Mouse (Mus musculus) T-helper 2 cell (primary cell): Measurements from ENCODE around the gene Col5a1.

Experiments
- in situ Hi-C: fragments of 300-600 bp; cut with MboI, MseI; formaldehyde crosslinking; loops from one replicate; pipeline ENCODE4 v1.15.1; 2025; ENCODE audit warnings: high pct_unique_total_duplicates

The Col5a1 gene

DNA sequence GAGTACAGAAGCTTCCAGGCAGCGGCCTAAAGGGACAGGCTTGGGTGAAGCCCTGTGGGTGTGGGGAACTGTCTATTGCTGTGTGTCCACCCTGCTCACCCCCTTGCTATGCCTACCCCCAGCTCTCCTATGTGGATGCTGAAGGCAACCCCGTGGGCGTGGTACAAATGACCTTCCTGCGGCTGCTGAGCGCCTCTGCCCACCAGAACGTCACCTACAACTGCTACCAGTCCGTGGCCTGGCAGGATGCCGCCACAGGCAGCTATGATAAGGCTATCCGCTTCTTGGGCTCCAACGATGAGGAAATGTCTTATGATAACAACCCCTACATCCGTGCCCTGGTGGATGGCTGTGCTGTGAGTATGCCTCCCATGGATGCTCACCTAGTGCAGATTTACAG lies 146.2 kb downstream of the Col5a1 start:
- in situ Hi-C loops, result no loop called here

DNA sequence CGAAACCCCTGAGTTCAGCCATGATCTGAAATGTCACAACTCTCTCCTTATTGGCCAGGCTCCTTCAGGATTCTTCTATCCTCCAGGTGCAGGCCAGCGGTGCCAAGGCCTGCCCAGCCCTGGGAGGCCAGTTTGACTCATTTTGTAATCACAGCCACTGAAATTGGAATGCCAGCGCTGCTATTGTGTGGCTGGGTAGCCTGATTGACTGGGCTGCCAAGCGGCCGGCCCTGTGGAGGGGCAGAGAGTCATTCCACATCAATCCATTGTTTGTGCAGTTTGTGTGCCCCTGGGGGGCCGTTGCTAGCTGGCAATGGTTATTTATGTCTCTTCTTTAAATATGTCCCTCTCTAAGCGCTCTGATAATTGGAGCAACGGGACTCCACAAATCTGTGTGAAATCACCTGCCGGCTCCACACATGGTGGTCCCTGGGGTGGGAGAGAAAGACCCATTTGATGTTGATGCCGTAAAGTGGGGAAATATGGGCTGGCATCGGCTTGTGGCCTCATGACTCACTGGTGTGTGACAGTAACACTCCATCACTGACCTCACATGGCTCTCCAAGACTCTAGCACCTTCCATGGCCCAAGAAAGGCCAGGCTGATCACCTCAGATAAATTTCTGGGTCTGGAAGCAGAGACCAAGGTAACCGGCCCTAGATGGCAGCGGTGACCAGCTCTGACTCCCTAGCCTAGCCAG lies 147.9 kb downstream of the Col5a1 start:
- in situ Hi-C loops, result no loop called here

DNA sequence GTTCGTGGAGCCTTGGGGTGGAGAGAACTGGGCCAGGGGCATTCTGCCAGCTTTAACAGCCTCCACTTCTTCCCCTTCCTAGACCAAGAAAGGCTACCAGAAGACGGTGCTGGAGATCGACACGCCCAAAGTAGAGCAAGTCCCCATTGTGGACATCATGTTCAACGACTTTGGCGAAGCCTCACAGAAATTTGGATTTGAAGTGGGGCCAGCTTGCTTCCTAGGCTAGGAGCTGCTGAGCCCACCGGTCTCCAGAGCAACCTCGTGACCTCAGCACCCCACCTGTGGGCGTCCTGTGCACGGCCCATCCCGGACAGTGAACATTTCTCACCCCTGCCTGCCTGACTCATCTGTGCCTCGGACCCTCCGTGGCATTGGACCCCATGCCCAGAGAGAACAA lies 150.6 kb downstream of the Col5a1 start:
- in situ Hi-C loops, result no loop called here

DNA sequence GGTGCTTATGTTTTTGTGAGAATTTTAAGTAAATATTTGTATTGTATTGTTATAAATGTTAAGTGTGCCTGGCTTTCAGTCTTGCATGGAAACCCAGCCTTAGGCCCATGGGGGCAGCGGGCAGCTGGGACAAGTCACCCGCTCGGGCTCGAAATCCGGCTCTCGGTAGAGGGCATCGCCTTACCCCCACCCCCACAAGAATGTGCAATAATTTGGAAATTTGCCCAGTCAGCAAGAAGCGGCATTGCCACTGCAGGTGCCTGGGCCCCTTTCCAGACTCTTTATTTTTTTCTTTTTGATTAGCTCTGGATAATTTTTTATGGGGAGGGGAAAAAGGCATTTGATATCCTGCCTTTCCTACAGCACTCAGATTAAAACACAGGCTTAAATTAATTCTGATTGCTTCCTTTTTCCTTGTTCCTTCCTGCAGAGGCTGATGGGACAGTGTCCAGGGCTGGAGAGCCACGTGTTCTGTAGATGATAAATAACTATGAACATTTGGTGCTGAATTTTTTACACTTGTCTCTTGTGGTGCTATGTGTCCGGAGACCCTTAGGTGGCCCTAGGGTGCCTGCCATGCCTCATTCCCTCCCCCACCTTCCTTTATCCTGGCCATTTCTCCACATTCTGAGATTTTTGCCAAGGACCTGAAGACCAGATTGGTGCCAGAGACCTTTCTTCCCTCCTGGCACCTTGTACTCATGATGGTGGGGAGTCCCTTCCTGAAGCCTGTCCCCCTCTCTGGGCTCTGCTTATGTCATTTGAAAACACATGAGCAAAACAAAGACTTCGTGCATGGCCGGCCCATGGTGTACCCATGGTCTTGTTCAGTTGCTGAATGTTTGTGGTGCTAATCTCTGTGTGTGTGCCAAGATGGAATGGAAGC lies 151.5 kb downstream of the Col5a1 start:
- in situ Hi-C loops, result no loop called here

DNA sequence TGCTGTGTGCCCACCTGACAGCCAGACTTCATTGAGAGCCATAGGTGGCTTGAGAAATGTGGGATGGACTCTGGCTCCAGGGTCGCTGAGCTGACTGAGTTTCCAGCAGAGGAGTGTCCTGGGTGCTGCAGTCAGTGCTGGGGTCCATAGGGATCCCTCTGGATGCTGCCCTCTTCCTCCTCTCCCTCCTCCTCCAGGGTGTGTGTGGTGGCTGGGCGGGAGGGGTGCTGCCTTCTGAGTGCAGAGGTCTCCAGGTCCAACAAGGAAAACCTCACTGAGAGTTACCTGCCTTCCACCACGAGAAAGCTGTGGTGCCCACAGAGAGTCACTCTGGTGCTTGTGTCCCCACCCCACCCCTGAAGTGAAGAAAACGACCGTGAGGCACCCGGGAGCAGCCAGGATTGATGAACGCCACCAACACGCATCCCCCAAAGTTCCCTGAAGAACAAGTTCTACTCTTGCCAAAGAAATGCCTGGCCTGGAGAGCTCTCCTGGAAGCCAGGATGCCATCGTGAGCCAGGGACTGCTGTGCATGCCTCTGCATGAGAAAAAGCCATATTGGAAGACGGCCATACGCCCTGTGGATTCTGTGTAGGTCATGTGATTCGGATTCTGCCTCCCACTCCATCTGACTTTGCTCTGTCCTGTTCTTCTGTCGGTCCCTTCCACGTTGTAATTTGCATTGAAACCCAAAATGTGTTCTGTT lies 152.3 kb downstream of the Col5a1 start:
- in situ Hi-C loops, result no loop called here

DNA sequence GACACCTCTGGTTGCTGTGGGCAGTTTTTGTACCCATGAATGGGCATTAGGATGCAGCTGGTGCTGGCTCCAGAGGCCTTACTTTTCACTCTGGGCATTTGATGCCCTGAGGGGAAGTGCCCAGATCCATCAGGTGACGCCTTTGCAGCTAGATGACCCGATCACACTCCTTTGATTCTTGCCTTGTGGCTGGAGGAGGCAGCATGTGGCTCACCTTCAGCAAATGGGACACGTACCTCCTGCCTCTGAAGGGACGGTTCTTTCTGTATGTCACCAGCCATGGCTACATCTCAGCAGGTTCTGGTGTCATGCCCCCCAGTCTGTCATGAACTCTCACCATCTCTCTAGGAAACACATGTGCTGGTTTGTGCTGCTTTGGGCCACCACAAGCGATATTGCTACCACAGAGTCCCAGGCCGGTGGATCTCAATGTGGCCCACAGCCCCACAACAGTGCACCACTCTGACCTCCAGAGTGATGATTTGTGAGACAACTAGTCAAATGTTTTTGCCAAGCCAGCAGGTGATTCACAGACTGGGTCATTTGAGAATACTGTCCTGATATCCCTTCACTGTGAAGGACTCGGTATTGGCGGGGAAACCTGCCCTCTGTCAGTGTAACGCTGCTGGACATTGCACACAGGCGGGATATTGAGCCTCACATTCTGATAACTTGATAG lies 153.6 kb downstream of the Col5a1 start:
- in situ Hi-C loops, result no loop called here

DNA sequence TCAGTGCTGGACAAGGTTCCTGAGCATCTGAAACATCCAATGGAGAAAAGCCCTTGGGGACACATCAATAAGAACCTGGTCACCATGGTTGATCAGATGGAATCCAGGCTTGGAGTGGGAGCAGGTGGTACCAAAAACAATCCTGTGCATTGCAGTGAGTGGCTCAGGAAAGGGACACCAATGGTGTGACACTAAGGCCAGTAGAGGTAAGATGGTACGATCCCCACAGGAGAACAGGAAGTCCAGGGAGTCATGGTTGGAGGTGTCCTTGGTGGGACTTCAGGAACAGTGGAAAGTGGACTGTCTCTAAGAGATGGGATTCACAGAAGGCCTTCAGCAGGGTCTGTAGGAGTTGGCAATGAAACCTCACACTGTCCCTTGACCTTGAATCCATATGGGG lies 154.2 kb downstream of the Col5a1 start:
- in situ Hi-C loops, result no loop called here

DNA sequence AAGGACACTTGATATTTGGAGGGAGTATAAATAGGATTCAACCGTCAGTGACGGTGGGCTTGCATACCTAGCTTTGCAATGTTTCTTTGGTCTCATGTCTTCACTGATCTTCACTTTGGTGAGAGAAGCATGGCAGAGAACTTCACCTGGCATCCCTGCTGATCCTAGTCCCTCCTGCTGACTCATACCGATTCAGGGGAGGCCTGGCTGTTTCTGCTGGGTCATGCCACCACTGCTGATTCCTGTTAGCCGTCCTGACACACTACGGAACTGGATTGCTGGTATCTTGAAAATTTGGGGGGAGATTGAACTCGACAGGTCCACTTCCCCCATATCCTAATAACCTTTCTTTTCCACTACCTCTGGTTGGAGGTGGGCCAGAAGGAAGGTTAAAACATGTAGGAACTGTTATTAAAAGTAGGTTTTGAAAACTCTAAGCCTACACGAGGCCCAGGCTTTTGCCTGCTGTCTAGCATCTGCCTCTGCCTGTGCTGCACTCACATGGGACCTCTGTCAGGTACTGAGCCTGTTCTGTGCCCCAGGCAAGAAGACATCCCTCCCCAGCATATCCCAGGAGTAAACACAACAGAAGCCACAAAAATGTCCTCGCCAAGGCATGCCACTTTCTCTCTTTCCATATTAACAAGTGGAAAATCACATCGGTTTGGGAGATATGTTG lies 158.8 kb downstream of the Col5a1 start:
- in situ Hi-C loops, result no loop called here

DNA sequence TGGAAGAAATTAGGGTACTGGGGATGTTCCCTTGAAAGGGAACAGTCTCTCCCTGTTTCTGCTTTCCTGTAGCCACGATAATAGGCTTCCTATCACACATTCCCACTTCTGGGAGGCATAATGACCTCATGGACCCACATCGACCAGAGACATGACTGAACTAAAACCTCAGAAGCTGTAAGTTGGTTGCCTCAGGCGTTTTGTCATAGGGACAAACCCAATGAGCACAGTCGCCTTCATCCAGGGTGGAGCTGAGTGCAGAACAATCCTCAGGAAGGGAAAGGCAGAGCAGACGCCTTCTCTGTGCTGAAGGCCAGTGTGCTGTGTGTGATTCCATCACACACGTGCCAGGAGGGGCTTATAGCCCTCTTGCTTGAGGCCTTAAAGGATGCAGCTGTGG lies 160.1 kb downstream of the Col5a1 start:
- in situ Hi-C loops, result no loop called here

DNA sequence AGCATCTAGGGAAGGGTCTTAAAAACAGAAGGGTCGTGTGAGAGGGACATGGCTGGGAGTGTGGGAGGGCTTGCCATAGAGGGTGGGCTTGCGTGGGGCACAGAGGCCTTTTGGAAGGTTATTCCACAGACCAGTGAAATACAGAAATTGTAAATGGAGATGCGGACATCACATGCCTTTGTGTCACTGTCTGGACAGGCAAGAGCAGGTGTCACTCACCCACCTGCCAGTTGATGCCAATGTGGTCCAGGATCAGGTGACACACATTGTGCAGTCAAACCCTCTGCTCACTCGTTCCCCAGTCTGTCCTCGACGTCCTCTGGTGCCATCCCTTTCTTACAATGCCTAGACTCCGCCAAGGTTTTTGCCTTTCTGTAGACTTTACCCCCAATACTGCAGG lies 160.9 kb downstream of the Col5a1 start:
- in situ Hi-C loops, result no loop called here

DNA sequence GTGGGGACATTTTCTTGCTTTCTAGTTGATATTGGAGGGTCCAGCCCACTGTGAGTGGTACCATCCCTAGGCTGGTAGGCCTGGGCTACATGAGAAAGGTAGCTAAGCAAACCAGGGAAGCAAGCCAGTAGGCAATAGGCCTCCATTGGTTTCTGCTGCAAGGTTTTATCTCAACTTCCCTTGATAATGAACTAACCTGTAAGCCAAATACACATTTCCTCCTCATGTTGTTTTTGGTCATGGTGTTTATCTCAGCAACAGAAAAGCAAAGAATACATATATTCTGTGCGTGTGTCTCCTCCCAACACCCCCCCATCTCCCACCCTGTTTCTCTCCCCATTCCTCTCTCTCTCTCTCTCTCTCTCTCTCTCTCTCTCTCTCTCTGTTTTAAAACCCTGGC lies 173.7 kb downstream of the Col5a1 start:
- in situ Hi-C loops, result no loop called here

DNA sequence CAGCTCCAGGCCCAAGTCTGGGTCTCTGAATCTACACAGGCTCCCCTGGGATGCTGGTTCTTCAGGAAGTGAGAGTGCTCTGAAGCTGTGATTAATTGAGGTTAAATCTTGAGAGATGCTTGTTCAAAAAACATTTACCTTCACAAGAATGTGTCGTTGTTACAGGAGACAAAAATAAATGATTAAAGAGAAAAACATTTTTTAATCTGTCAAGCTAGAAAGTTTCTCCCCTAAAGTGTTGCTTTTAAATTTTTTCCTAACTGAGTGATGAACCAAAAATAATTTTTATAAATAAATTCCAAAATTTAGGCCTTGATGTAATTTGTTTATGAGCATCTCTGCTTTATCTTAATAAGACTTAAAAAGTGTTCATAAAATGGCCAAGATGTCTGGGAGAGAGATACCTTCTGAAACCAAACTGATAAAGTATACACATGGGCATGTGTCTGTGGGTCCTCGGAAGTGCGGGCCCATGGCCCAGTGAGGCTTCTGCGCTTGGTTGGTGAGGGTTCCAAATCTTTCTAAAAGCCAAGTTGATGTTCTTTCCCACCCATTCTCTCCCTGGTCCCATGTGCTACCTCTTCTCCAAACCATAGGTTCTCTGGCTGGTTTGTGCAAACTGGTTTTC lies 177.6 kb downstream of the Col5a1 start:
- in situ Hi-C loops, result no loop called here

DNA sequence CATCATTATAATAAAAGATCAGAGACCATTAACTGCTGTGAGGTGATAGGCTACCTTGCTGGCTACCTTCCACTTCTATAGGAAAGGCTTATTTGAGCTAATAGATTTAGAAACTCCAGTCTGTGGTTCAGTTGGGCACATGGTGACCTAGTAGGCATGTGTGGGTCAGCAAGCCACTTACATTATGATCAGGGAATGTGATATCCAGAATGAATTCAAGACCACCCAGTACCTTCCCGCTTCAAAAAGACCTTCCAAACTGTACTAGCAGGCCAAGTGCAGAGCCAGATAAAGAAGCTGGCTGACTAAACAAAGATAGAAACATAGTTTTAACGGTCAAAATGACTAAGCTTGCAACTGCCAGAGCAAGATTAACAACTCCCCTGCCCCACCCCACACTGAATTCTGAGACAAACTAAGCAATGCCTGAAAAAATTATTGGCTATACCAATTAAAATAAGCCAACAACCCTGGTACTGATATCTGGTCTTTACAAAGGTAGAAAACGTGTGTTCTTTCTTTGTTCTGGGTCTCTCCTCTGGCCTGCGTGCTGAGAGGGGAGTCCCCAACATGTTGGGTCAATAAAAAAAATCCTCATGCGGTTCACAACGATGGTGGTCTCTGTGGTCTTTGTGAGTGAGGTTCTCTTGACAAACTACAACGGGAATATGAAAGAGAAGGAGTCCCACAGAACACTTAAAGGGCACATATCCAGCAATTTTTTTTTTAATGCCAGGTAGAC lies 178.3 kb downstream of the Col5a1 start:
- in situ Hi-C loops, result no loop called here

DNA sequence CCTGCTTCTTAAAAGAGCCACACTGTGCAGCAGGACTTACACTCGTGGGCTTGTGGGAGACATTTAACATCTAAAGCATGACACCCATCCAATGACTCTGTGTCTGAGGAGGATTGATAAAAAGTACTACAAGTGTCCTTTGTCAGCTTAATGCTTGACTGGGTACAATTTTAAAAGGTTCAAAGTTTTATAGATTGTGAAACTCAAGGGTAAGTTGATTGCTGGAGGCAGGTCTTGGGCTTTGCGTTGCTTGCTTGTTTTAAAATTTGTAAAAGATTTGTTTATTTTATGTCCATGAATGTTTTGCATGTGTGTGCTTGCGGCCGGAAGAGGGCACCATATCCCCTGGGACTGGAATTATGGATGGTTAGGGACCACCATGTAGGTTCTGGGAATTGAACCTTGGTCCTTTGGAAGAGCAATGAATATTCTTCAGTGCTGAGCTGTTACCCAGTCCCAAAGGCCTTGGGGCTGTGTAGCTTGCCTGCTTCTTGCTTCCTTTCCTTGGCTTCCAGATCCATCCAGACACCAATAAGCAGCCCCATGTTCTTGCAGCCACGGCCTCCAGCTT lies 178.9 kb downstream of the Col5a1 start:
- in situ Hi-C loops, result no loop called here

DNA sequence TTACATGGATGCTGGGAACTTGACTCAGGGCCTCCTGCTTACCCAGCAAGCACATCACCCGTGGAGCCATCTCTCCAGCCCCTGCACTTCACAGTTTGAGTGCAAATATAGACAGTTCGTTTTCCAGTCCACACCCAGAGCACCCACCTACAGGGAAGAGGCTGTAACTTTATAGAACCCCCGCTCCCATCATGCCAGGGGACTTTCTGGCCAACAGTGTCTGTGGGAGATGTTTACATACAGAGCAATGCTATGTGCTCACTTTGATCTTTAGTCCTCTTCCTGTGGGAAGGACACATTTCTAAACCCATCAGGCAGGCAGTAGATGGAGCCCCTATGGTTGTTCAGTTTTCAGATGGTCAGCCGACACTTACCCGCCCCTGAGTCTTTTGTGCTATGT lies 180.5 kb downstream of the Col5a1 start:
- in situ Hi-C loops, result no loop called here

DNA sequence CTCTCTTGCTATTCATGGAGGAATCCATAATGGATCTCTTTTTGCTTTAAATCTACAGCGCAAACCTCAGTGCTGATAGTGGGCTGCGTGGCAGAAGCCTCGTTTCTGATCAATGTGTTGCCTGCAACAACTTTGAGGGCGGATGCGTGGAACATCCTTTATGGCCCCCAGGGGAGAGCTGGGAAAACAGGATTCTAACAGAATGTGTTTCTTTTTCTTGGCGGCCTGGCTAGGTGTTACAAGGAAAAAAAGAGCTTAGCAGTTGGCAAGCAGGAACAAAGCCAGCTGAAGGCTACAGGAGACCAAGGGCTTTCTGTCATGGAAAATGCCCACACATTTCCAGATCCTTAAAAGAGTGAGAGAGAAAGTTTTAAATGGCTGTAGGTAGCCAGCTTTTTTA lies 180.9 kb downstream of the Col5a1 start:
- in situ Hi-C loops, result no loop called here

DNA sequence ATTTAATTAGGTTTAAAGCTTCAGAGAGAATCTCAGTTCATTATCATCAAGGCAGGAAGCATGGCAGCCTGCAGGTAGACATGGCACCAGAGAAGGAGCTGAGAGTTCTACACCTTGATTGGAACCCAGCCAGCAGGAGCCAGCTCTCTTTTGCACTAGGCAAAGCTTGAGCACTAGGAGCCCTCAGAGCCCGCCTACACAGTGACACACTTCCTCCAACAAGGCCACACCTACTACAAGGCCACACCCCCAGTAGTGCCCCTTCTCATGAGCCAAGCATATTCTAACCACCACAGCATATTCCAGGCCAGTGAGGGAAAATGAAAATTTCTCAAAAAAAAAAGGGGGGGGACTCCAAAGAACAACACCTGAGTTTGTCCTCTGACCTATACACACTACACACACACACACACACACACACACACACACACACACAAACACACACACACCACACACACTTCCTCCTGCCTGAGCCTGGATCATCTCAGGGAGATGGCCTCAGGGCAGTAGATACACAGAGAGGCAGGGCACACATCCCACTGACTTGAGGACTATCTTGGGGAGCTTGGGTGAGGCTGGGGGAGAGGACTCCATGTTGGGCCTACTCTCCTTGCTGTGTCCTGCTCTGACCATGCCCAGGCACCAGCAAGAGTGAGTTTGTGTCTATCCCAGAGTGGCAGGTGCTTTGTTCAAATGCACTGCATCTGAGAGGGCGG lies 181.8 kb downstream of the Col5a1 start:
- in situ Hi-C loops, result no loop called here

DNA sequence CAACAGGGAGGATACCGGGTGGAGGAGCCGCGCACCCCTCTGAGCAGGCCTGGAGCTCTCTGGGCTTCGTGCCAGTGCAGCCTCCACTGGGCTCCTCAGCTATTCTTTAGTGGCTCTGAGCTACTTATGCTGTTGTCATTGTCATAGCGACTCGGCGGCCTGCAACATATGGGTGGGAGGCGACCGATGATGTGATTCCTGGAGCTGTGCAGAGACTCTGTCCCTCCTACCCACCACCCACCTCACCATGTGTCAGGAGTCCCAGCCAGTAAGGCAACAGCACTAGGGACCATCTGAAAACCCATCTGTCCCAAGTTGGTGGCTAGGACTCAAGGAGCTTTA lies 182.3 kb downstream of the Col5a1 start:
- in situ Hi-C loops, result no loop called here

DNA sequence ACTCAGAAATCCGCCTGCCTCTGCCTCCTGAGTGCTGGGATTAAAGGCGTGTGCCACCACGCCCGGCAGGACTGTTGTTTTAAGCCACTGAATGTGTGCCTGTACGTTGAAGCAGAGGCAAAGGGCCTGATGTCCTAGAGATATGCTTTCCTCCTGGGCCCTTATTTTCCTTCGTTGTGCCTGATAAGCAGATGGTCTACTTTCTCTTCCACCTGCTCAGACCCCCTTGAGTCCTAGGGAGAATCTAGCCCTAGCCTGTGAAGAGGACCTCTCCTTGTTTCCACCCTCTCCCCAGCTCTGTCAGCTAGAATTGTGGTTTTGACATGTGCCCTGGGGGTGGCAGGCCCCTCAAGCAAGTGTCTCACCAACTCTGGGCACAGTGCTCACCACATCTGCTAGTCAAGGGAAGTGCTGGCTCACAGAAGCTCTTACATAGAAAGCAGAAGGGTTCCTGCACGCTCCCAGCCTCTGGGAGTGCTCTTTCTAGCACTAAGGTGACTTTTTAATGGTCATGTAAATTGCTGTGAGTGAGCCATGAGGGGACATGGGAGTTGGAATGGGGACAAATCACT lies 189.5 kb downstream of the Col5a1 start:
- in situ Hi-C loops, result no loop called here
